Mouse (Mus musculus) erythroblast, adult 5-6 weeks (primary cell): ENCODE data around the gene Gm29423. TPM values are rescaled to one million over a fixed set of nuclear protein-coding genes. Genes with fewer than 3 reads are reported as not detected.
"Not testable (repeated sequence)": the region's sequence is repeated elsewhere in the genome, so short reads cannot be mapped to it uniquely, and the experiment has no call there.

Experiments
- ATAC-seq: replicated peaks from 2 replicates; pipeline ENCODE4 v1.8.0; 2016; ENCODE audit warnings: moderate number of reproducible peaks, mild to moderate bottlenecking, moderate TSS enrichment, inconsistent platforms; ENCODE audit not compliant: poor library complexity, low FRiP score, severe bottlenecking
- total RNA-seq, 2 experiments: library from RNA; stranded (forward) in 1 of 2; stranded (reverse) in 1 of 2; fragments of 150-400 nt in 1 of 2; fragments of 200-764, 138-1000 nt in 1 of 2; gene quantifications; 2 replicates each; pipeline versions ENCODE4 v1.2.3 to v1.2.4; 2015 to 2017; ENCODE audit warnings: low replicate concordance in 2 of 2

The Gm29423 gene
- total RNA-seq (2015; ENCODE audit: low replicate concordance) (not detected in 2 replicates), total RNA-seq (2017; ENCODE audit: low replicate concordance) (not detected in 2 replicates)

GRCm38 (mm10) chrY:70303187-70303586, at the start of gene Gm29423, which contains the start of gene Gm29644:
Gene Gm29423, minus strand, starts transcription at chrY:70303287.
Gene Gm29644, minus strand, starts transcription at chrY:70303343.
- not testable (repeated sequence) for ATAC-seq

- not testable (repeated sequence) for ATAC-seq
Observed at GRCm38 (mm10) chrY:70273542-70273941, 29.5 kb downstream of the Gm29423 start, which contains the start of gene Gm21118. Gene Gm21118, minus strand, starts transcription at chrY:70273642.

Other genes starting within 250 kb of the Gm29423 start
- not detected in 2 replicates for gene Gm21118, start 29.6 kb downstream of the Gm29423 start, total RNA-seq (2015; ENCODE audit: low replicate concordance)
- gene Gm21118, start 29.6 kb downstream of the Gm29423 start, total RNA-seq (2017; ENCODE audit: low replicate concordance) = not detected in 2 replicates
- not detected in 2 replicates for gene Gm29644, start 56 bp upstream of the Gm29423 start, total RNA-seq (2015; ENCODE audit: low replicate concordance)
- gene Gm29644, start 56 bp upstream of the Gm29423 start, total RNA-seq (2017; ENCODE audit: low replicate concordance) = not detected in 2 replicates
- gene Gm20888, start 138.6 kb upstream of the Gm29423 start, total RNA-seq (2015; ENCODE audit: low replicate concordance) = not detected in 2 replicates
- gene Gm20888, start 138.6 kb upstream of the Gm29423 start, total RNA-seq (2017; ENCODE audit: low replicate concordance) = not detected in 2 replicates